Mouse (Mus musculus): ENCODE results near the gene Zic4. TPM values are rescaled to one million over a fixed set of nuclear protein-coding genes. Genes with fewer than 3 reads are reported as not detected.

Zic4 gene
- 7.6 and 9.7 TPM in 2 replicates for polyA plus RNA-seq (2014; fragmentation: Nextera tagmentation; extraction: Ambion mirVana)

GRCm38 (mm10) chr9:91361856-91362601 is at the start of gene Zic4:
Gene Zic4, plus strand, starts transcription at chr9:91362413.
- H3K27me3 ChIP-seq (replicated peaks; ENCODE audit: control insufficient read depth, insufficient read depth, low read length): peaks cover 90% of the 10 kb centered on the region
- no peaks in the 10 kb centered on the region for H3K4me1 ChIP-seq (ENCODE audit: control insufficient read depth, insufficient read depth, low read length)
- DNase-seq (ENCODE audit: low spot score): peak; percentile 38
- peak within 1 kb of the TSS; percentile 39 for H3K4me3 ChIP-seq (ENCODE audit: low read depth, low read length)
- peak; percentile 51 for ATAC-seq (ENCODE audit: low read depth)
- H3K27ac ChIP-seq (replicated peaks; ENCODE audit: low read depth, low read length): no peak within 1 kb of the TSS; the same call in 1 of the 2 replicates
- H3K36me3 ChIP-seq (ENCODE audit: control insufficient read depth, insufficient read depth, low read length): no peaks in the 10 kb centered on the region
- H3K9ac ChIP-seq (ENCODE audit: low read depth, low read length): peak within 1 kb of the TSS; percentile 57; the same call in 1 of the 2 replicates
- no peaks in the 10 kb centered on the region for H3K9me3 ChIP-seq (ENCODE audit: control insufficient read depth, low read length)
- under 1% methylated on average over 44 of the region's 45 CpGs for WGBS
- peak within 1 kb of the TSS; percentile 52 for H3K4me2 ChIP-seq (ENCODE audit: low read depth, low read length)

- Histone ChIP-seq H3K27me3 (replicated peaks; ENCODE audit: control insufficient read depth, insufficient read depth, low read length) (peaks cover 42% of the 10 kb centered on the region), H3K9ac (ENCODE audit: low read depth, low read length) (no peak overlapping the region), H3K4me2 (ENCODE audit: low read depth, low read length) (no peak overlapping the region), H3K4me1 (ENCODE audit: control insufficient read depth, insufficient read depth, low read length) (no peaks in the 10 kb centered on the region), H3K9me3 (ENCODE audit: control insufficient read depth, low read length) (no peaks in the 10 kb centered on the region), H3K4me3 (ENCODE audit: low read depth, low read length) (no peak overlapping the region), H3K36me3 (ENCODE audit: control insufficient read depth, insufficient read depth, low read length) (no peaks in the 10 kb centered on the region), H3K27ac (replicated peaks; ENCODE audit: low read depth, low read length) (no peak overlapping the region)
- 74% methylated on average over 2 of the region's 2 CpGs for WGBS
- no peak for DNase-seq (ENCODE audit: low spot score)
- no peak for ATAC-seq (ENCODE audit: low read depth)
These were observed 14.6 kb upstream of the Zic4 start for GRCm38 (mm10) chr9:91347591-91347990.

DNA sequence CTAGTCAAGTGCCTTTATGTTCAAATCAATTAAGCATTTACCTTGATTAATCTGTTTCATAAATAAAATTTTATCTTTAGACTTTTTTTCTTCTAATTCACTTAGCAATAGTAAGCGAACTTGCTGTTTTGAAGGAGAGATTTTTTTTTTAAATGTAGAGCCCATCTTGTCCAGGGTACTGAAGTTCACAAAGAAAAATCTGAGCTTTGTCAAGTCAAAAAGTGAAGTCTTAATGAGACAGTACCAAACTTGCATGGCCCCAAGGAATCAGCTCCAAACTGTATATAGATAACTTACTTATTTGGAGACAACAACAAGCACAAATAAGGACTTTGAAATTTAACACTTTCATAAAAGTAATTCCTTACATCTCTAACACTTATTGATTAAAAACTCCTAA is 13.5 kb upstream of the Zic4 start:
- Histone ChIP-seq H3K36me3 (ENCODE audit: control insufficient read depth, insufficient read depth, low read length) (no peaks in the 10 kb centered on the region), H3K9ac (ENCODE audit: low read depth, low read length) (no peak overlapping the region), H3K27ac (replicated peaks; ENCODE audit: low read depth, low read length) (no peak overlapping the region), H3K4me1 (ENCODE audit: control insufficient read depth, insufficient read depth, low read length) (no peaks in the 10 kb centered on the region), H3K4me2 (ENCODE audit: low read depth, low read length) (no peak overlapping the region), H3K4me3 (ENCODE audit: low read depth, low read length) (no peak overlapping the region), H3K9me3 (ENCODE audit: control insufficient read depth, low read length) (no peaks in the 10 kb centered on the region), H3K27me3 (replicated peaks; ENCODE audit: control insufficient read depth, insufficient read depth, low read length) (peaks cover 54% of the 10 kb centered on the region)
- WGBS: 34% methylated on average over 1 of the region's 1 CpGs
- ATAC-seq (ENCODE audit: low read depth) (no peak), DNase-seq (ENCODE audit: low spot score) (no peak)

DNA sequence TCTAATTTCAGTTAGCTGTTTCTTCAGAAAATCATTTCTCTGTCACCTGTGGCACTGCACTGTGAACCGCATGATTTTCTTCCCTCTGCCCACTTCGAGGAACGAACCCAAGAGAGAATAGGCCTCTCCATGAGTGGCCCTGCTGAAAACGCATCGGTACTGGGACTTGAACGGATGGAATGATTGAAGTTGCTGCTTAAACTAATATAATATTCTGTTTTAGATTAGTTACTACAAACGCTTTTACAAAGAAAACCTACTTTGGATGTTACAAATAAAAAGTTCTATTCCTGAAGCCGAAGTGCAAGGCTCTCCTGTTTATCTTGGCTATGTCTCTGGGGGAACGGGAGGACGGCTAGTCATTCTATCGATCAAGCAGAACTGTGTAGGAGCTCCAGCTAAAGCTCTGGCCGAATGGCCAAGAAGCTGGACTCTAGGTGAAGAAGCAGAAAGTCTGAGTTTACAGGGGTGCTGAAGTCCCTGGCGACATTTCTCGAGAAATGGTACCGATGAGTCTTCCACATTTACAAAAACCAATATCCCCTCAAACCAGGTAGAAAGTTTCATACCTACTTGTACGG is 11.9 kb upstream of the Zic4 start:
- no peak overlapping the region for H3K9ac ChIP-seq (ENCODE audit: low read depth, low read length)
- H3K27me3 ChIP-seq (replicated peaks; ENCODE audit: control insufficient read depth, insufficient read depth, low read length): peaks cover 69% of the 10 kb centered on the region
- H3K27ac ChIP-seq (replicated peaks; ENCODE audit: low read depth, low read length): no peak overlapping the region
- ATAC-seq (ENCODE audit: low read depth): no peak
- peak overlapping the region; percentile 32; the same call in 1 of the 2 replicates for H3K4me2 ChIP-seq (ENCODE audit: low read depth, low read length)
- no peaks in the 10 kb centered on the region for H3K9me3 ChIP-seq (ENCODE audit: control insufficient read depth, low read length)
- peak overlapping the region; percentile 11; the same call in 1 of the 2 replicates for H3K4me3 ChIP-seq (ENCODE audit: low read depth, low read length)
- H3K36me3 ChIP-seq (ENCODE audit: control insufficient read depth, insufficient read depth, low read length): no peaks in the 10 kb centered on the region
- peak; percentile 4 for DNase-seq (ENCODE audit: low spot score)
- WGBS: 3% methylated on average over 16 of the region's 16 CpGs
- H3K4me1 ChIP-seq (ENCODE audit: control insufficient read depth, insufficient read depth, low read length): no peaks in the 10 kb centered on the region

- H3K9me3 ChIP-seq (ENCODE audit: control insufficient read depth, low read length): no peaks in the 10 kb centered on the region
- H3K27ac ChIP-seq (replicated peaks; ENCODE audit: low read depth, low read length): no peak overlapping the region; the same call in 1 of the 2 replicates
- WGBS: 0% methylated on average over 14 of the region's 14 CpGs
- H3K27me3 ChIP-seq (replicated peaks; ENCODE audit: control insufficient read depth, insufficient read depth, low read length): peaks cover 75% of the 10 kb centered on the region
- H3K4me2 ChIP-seq (ENCODE audit: low read depth, low read length): peak overlapping the region; percentile 32; the same call in 1 of the 2 replicates
- no peaks in the 10 kb centered on the region for H3K36me3 ChIP-seq (ENCODE audit: control insufficient read depth, insufficient read depth, low read length)
- no peak for ATAC-seq (ENCODE audit: low read depth)
- H3K4me3 ChIP-seq (ENCODE audit: low read depth, low read length): peak overlapping the region; percentile 11; the same call in 1 of the 2 replicates
- no peak overlapping the region for H3K9ac ChIP-seq (ENCODE audit: low read depth, low read length)
- DNase-seq (ENCODE audit: low spot score): peak; percentile 14
- H3K4me1 ChIP-seq (ENCODE audit: control insufficient read depth, insufficient read depth, low read length): 0 out of 2 replicates have a peak, but pooled peaks cover 4% of the 10 kb centered on the region
These were observed 11.3 kb upstream of the Zic4 start for GRCm38 (mm10) chr9:91350861-91351291.

GRCm38 (mm10) chr9:91351361-91351760 is 10.9 kb upstream of the Zic4 start:
- H3K9me3 ChIP-seq (ENCODE audit: control insufficient read depth, low read length): no peaks in the 10 kb centered on the region
- H3K4me3 ChIP-seq (ENCODE audit: low read depth, low read length): no peak overlapping the region
- no peak overlapping the region for H3K9ac ChIP-seq (ENCODE audit: low read depth, low read length)
- WGBS: 2% methylated on average over 5 of the region's 5 CpGs
- H3K36me3 ChIP-seq (ENCODE audit: control insufficient read depth, insufficient read depth, low read length): no peaks in the 10 kb centered on the region
- ATAC-seq (ENCODE audit: low read depth) (no peak), DNase-seq (ENCODE audit: low spot score) (no peak)
- no peak overlapping the region; the same call in 1 of the 2 replicates for H3K27ac ChIP-seq (replicated peaks; ENCODE audit: low read depth, low read length)
- H3K4me1 ChIP-seq (ENCODE audit: control insufficient read depth, insufficient read depth, low read length): 0 out of 2 replicates have a peak, but pooled peaks cover 4% of the 10 kb centered on the region
- H3K4me2 ChIP-seq (ENCODE audit: low read depth, low read length): peak overlapping the region; percentile 32; the same call in 1 of the 2 replicates
- peaks cover 80% of the 10 kb centered on the region for H3K27me3 ChIP-seq (replicated peaks; ENCODE audit: control insufficient read depth, insufficient read depth, low read length)

GRCm38 (mm10) chr9:91351961-91352411 is 10.2 kb upstream of the Zic4 start:
- Histone ChIP-seq H3K27ac (replicated peaks; ENCODE audit: low read depth, low read length) (no peak overlapping the region), H3K9me3 (ENCODE audit: control insufficient read depth, low read length) (no peaks in the 10 kb centered on the region), H3K27me3 (replicated peaks; ENCODE audit: control insufficient read depth, insufficient read depth, low read length) (peaks cover 86% of the 10 kb centered on the region), H3K36me3 (ENCODE audit: control insufficient read depth, insufficient read depth, low read length) (no peaks in the 10 kb centered on the region), H3K4me1 (ENCODE audit: control insufficient read depth, insufficient read depth, low read length) (0 out of 2 replicates have a peak, but pooled peaks cover 4% of the 10 kb centered on the region), H3K4me3 (ENCODE audit: low read depth, low read length) (no peak overlapping the region), H3K9ac (ENCODE audit: low read depth, low read length) (no peak overlapping the region), H3K4me2 (ENCODE audit: low read depth, low read length) (peak overlapping the region; percentile 10; the same call in 1 of the 2 replicates)
- 2% methylated on average over 13 of the region's 13 CpGs for WGBS
- DNase-seq (ENCODE audit: low spot score) (peak; percentile 3), ATAC-seq (ENCODE audit: low read depth) (no peak)

GRCm38 (mm10) chr9:91352786-91353185 is 9.4 kb upstream of the Zic4 start:
- Histone ChIP-seq H3K27ac (replicated peaks; ENCODE audit: low read depth, low read length) (no peak overlapping the region), H3K27me3 (replicated peaks; ENCODE audit: control insufficient read depth, insufficient read depth, low read length) (peaks cover 88% of the 10 kb centered on the region), H3K36me3 (ENCODE audit: control insufficient read depth, insufficient read depth, low read length) (no peaks in the 10 kb centered on the region), H3K4me2 (ENCODE audit: low read depth, low read length) (0 out of 2 replicates have a peak overlapping the region, but pooled peaks have one; percentile 10), H3K4me3 (ENCODE audit: low read depth, low read length) (no peak overlapping the region), H3K9me3 (ENCODE audit: control insufficient read depth, low read length) (no peaks in the 10 kb centered on the region), H3K4me1 (ENCODE audit: control insufficient read depth, insufficient read depth, low read length) (0 out of 2 replicates have a peak, but pooled peaks cover 4% of the 10 kb centered on the region), H3K9ac (ENCODE audit: low read depth, low read length) (no peak overlapping the region)
- DNase-seq (ENCODE audit: low spot score) (peak; percentile 22), ATAC-seq (ENCODE audit: low read depth) (no peak)
- 1% methylated on average over 15 of the region's 15 CpGs for WGBS

All from embryonic facial prominence, embryonic 14.5 days (tissue).